Mouse (Mus musculus): ENCODE data around the gene Zmiz1. TPM values are rescaled to one million over a fixed set of nuclear protein-coding genes. Genes with fewer than 3 reads are reported as not detected.

Zmiz1 gene
- total RNA-seq, 2 experiments from 2014 or later, result 115 to 128 TPM

- no peak for DNase-seq (ENCODE audit: low spot score in 2 of 2)
Measured at GRCm38 (mm10) chr14:25533631-25534395, 74.8 kb downstream of the Zmiz1 start.

- DNase-seq (ENCODE audit: low spot score in 2 of 2), result no peak
Measured at GRCm38 (mm10) chr14:25534396-25534769, 75.4 kb downstream of the Zmiz1 start.

GRCm38 (mm10) chr14:25534918-25535582 is 76.1 kb downstream of the Zmiz1 start:
- no peak for DNase-seq (ENCODE audit: low spot score in 2 of 2)

GRCm38 (mm10) chr14:25535583-25535943 is 76.6 kb downstream of the Zmiz1 start:
- no peak for DNase-seq (ENCODE audit: low spot score in 2 of 2)

DNA sequence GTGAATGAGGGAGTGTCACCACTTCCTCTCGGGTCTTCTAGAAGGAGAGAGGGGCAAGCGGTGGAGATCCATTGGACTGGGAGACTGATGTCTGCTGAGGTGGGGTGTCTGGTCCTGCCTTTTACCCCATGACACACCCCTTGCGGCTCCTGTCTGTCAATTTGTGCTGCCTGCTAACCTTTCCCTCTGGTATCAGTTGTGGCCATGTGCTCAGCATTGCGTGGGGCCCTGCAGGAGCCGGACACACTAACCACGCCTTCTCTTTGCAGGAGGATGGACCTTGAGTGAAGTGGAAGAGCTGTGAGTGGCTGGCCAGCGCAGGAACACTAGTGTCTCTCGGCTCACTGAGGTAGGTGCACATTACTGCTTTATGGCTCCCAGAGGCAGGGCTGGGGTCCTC is 77.5 kb downstream of the Zmiz1 start:
- no peak for DNase-seq (ENCODE audit: low spot score in 2 of 2)

- no peak for DNase-seq (ENCODE audit: low spot score in 2 of 2)
Measured at GRCm38 (mm10) chr14:25537351-25537750, 78.4 kb downstream of the Zmiz1 start.

DNA sequence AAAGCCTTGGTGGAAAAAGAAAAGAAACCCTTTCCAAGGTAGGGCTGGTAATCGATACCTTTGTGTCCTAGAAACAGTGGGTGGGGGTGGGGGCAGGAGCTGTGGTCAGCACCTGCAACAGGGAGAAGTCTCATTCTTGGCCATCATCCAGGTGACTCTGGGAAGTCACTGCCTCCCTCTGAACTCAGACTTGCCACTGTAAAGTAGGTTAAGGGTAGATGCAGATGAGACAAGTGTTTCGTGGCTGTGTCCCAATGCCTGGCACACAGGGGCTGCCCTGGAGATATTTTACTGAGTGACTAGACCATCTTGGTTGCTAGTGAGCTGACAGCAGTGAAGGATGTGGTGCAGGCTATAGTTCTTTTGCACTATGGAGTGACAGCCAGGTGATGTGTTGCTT is 79.5 kb downstream of the Zmiz1 start:
- no peak for DNase-seq (ENCODE audit: low spot score in 2 of 2)

- no peak for DNase-seq (ENCODE audit: low spot score in 2 of 2)
Measured at GRCm38 (mm10) chr14:25539493-25540116, 80.6 kb downstream of the Zmiz1 start.

DNA sequence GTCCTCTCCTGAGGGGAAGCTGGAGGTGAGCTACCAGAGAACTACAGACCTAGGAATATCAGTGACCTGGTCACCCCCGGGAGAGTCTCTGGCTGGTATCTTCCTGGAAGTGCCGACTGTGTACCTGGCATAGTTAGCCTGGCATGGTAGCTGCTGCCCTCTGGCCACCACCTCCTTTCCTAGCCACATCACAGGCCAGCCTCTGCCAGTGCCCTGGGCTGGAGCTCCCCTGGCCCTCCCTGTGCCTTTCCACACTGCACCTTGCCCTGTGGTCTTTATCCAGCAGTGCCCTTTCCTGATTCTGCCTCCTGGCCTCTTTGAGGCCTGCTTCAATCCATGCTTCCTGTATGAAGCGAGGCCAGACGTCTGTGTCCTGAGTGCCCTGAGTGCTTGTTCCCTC is 81.2 kb downstream of the Zmiz1 start:
- DNase-seq (ENCODE audit: low spot score in 2 of 2), result no peak

DNA sequence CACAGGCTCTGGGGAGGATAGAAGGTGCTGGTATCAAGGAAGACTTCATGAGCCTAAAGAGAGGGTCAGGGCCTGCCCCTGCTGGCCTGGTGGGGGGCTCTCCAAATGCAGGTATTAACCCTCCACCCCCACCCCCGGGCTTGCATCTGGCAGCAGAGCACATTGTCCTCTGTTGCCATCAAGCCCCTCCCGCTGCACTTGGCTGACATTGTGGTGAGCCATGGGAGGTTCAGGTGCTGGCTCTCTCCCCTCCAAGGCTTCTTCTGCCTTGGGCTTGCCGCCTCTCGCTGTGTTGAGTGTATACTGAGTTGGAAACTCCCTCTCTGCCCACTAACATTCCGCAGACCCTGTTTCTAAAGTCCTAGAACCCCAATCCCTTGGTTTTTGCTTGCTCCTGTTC is 82.2 kb downstream of the Zmiz1 start:
- no peak for DNase-seq (ENCODE audit: low spot score in 2 of 2)

- no peak for DNase-seq (ENCODE audit: low spot score in 2 of 2)
Measured at GRCm38 (mm10) chr14:25543098-25543497, 84.1 kb downstream of the Zmiz1 start.

- no peak for DNase-seq (ENCODE audit: low spot score in 2 of 2)
Measured at GRCm38 (mm10) chr14:25543927-25544326, 84.9 kb downstream of the Zmiz1 start.

DNA sequence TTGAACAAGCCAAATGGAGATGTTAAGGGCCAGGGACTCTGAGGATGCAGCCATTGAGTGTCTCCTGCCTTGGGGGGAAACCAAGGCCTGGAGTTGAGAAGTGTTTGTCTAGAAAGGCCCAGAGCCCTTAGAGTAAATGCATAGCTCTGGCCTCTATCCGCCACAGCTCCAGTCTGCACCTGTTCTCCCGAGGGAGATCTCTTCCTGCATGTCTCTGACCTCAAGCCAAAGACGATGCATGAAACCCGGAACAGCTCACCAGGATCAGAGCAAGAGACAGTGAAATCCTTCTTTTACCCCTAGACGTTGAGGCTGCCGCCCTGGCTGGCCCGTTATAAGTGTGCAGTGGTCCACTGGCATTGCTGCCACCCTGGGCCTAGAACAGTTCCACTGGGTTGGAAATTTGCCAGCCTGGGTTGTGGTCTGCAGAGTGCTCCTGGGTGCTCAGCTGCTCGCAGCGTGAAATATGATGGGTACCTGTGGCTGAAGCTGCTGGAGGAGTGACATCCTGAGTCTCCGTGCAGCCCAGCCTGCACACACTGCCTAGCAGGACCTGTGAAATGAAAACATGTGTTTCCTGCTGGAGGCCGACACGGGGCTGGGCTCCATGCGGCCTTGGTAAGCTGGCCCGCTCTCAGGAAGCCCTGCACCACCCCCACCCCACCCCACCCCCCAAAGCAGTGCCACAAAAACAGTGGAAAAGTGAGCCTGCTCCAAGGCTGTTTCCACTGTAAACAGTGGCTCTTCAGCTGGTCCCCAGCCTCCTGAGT is 88.1 kb downstream of the Zmiz1 start:
- DNase-seq (ENCODE audit: low spot score in 2 of 2), result no peak

DNA sequence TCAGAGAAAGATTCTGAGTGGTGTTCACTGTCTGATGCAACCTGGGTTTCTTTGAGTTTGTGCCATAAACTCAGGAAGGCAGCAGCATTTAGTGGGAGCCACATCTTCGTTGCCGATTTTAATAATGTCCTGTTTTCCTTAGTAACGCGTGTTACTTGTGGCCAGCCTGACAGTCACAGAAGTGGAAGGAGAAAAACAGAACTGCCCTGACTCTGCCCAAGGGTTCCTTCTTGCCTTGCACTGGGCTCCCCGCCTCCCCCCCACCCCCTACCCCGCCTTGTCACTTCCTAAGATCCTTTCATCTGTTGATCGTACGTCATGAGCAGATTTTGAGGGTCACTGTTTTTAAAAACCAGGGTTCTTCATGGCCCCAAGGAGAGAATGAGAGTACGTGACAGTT is 88.9 kb downstream of the Zmiz1 start:
- no peak for DNase-seq (ENCODE audit: low spot score in 2 of 2)

DNA sequence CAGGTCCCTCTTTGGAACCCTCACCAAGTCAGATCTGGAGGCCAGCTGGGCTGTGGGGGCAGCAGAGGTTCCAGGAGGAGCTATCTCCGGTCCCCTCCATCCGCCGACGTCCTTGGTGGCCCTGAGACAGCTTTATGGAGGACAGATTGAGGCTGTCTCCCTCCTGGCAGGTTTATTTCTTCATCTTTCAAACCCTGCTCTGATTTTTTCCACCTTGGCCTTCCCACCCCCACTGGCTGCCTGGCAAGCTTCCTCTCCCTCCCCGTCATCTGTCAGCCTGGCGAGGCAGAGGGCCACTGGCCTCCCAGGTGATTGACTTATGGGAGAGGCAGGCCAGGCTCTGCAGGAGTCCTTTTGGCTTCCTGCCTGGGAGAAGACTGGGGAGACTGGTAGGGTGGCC is 89.7 kb downstream of the Zmiz1 start:
- DNase-seq (ENCODE audit: low spot score in 2 of 2), result no peak

GRCm38 (mm10) chr14:25549125-25549524 is 90.1 kb downstream of the Zmiz1 start:
- no peak for DNase-seq (ENCODE audit: low spot score in 2 of 2)

DNA sequence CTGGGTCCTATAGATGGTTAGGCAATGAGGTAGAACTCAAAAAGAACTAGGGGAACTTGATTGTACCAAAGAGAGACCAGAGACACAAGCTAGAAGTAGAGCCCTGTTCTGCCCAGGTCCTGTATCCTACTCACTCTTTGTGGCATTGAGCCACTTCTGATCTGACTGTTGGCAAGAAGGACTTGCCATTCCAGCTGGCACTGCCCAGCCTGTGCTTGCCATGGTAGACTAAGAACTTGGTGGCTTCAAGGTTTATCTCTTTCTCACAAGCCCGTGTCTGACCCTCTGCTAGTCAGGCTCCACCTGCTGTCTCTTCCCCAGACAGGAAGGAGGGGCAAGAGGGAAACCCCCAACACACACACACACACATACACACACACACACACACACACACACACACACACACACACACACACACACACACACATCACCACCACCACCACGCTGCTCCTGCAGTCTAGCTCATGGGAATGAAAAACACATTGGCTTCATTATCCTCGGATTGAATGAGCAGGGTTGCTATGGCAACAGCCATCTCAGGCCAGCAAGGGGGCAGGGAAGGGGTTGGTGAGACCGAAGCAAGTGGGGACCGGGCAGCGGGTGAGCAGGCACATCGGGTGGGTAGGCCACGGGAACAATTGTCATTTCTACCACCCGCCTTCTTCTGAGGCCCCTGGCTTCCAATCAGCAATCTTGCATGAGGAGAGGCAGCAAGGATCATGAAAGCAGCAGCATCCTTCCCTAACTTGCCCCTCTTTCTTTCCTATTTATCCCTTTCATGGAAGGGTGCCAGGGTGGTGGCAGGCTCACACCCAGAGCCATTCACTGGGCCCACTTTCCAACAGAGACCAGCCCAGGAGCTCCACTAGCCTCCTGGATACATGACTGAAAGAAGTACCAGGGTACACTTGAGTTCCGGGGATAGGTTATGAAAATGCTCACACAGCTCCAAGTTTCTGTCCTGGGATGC is 91.2 kb downstream of the Zmiz1 start:
- DNase-seq (ENCODE audit: low spot score in 2 of 2), result peak; percentile 63 to 77

- DNase-seq (ENCODE audit: low spot score in 2 of 2), result no peak
Measured at GRCm38 (mm10) chr14:25551731-25552130, 92.7 kb downstream of the Zmiz1 start.

GRCm38 (mm10) chr14:25553382-25553781 is 94.4 kb downstream of the Zmiz1 start:
- peak in 1 of 2 experiments; percentile 31 for DNase-seq (ENCODE audit: low spot score in 2 of 2)

DNA sequence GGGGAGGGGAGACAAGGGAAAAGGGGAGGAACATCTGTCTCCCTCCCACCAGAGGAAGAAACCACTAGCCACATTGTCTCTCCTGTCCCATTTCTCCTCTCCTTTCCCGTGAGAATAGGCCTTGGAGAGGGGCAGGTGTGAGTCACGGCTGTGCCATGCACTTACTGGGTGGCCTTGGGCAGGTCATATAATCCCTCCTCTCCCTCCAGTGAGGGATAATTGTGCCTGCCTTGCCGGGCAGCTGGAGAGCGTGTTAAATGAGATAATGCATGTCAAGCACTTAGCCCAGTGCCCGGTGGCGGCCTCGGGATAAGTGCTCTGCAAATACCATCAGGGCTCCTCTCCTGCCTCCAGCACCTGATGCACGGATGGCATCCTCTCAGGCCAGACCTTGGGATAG is 95.8 kb downstream of the Zmiz1 start:
- DNase-seq (ENCODE audit: low spot score in 2 of 2), result no peak

Data from layer of hippocampus, postnatal 10 days (tissue).